Mouse (Mus musculus) Patski (cell line): ENCODE measurements around the gene Hoxa4. TPM values are rescaled to one million over a fixed set of nuclear protein-coding genes. Genes with fewer than 3 reads are reported as not detected.
A peak's percentile ranks its signal among the peaks of the same experiment; 100 is the strongest.

Experiments
- ATAC-seq: fragments of 100-300 bp; one replicate; pipeline ENCODE4 v1.8.0; 2021
- CTCF ChIA-PET: fragments of 350-600 bp; sonication (Branson Sonifier 250); formaldehyde crosslinking; loops from one replicate; lab custom pipeline; 2022; ENCODE audit warnings: inconsistent platforms; lab: Charles Lee
- POLR2A ChIA-PET: fragments of 350-600 bp; sonication (Branson Sonifier 250); formaldehyde crosslinking; loops from one replicate; lab custom pipeline; 2022; ENCODE audit warnings: antibody characterized with exemption, inconsistent platforms; lab: Charles Lee
- DNase-seq: peaks from one replicate; pipeline ENCODE4 v3.0.0-alpha.2; 2011; ENCODE audit warnings: low read depth, low spot score
- H3K27me3 ChIP-seq: fragments of 371-371 bp; one replicate; pipeline ENCODE4 v1.5.1; 2021
- CTCF ChIP-seq: fragments of 100-300 bp; IDR thresholded peaks from one replicate; pipeline ENCODE4 v1.5.1; 2021
- in situ Hi-C: fragments of 300-500 bp; cut with MboI; formaldehyde crosslinking; loops from 3 replicates; pipeline ENCODE4 v1.11.1; 2018; ENCODE audit warnings: low pct_unique_long_range_greater_than_20kb, mixed read lengths
- polyA plus RNA-seq: library from polyadenylated mRNA; unstranded; gene quantifications from one replicate; pipeline ENCODE4 v1.2.3, GENCODE M21; 2021

Gene Hoxa4
- polyA plus RNA-seq, 1 experiment from 2014 or later = 2.5 TPM

DNA sequence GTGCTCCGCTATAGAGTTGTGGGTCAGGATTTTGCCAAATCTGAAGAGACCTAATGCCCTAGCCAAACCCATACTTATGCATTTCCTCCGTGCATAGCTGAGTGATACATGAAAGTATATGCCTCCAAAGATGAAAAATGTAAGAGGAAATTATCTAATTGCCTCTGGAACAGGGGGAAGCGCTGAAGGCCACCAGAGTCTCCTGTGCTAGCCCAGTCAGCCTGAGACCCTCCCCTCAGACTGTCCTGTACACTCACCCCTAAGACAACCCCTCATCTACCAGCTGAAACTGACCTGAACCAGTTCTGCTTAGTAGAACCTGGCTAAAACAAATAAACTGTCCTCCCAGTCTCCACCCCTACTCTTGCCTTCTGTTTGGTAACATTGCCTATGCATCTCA, 10.8 kb downstream of the Hoxa4 start:
- DNase-seq (no peak), ATAC-seq (no peak)
- H3K27me3 ChIP-seq = no peaks in the 10 kb centered on the region
- CTCF ChIA-PET = interaction anchor here (1.6 kb wide), 1 partner anchor 20 kb away, joined by 4 read pairs; no protein-coding TSS in a partner anchor
- TF ChIP-seq CTCF = no peak
- in situ Hi-C loops = no loop called here
- POLR2A ChIA-PET = interaction anchor here (16.4 kb wide), 1 partner anchor 44 kb away, joined by 378 read pairs; the partner anchor contains the start of genes Gm28308, Hoxa10, Hoxa3 and Hoxa6

DNA sequence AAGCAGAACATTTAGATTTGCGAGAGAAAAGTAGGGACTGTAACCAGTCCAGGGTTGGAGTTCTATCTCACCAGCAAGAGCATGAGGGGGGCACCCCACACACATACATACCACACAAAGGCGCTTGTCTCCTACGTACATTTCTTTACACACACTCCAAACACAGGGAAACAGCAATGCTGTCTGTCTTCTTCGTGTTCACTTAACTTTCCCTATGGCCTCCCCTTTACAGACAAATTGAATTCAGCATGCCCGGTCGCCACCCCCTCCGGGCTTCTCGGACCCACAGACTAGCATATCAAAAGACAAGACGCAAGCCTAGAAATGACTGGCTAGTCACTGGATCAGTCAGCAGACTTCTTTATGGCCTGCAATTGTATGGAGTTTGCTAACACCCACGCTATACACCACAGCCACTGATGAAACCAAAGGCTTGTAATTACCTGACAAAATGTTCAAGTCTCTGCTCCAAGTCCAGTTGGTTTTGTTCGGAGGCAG, 11.3 kb downstream of the Hoxa4 start:
- in situ Hi-C loops = no loop called here
- ChIA-PET CTCF (interaction anchor here (0.7 to 1.6 kb wide), 3 partner anchors 20 to 30 kb away, joined by 3 to 4 read pairs (median 3); no protein-coding TSS in a partner anchor), POLR2A (interaction anchor here (1.4 to 16.4 kb wide), 3 partner anchors 12 to 179 kb away, joined by 6 to 378 read pairs (median 6); partner anchors contain the start of genes Gm28308, Hoxa10, Hoxa3 and Hoxa4)
- no peak for TF ChIP-seq CTCF
- no peak for DNase-seq
- ATAC-seq = no peak
- no peaks in the 10 kb centered on the region for H3K27me3 ChIP-seq

DNA sequence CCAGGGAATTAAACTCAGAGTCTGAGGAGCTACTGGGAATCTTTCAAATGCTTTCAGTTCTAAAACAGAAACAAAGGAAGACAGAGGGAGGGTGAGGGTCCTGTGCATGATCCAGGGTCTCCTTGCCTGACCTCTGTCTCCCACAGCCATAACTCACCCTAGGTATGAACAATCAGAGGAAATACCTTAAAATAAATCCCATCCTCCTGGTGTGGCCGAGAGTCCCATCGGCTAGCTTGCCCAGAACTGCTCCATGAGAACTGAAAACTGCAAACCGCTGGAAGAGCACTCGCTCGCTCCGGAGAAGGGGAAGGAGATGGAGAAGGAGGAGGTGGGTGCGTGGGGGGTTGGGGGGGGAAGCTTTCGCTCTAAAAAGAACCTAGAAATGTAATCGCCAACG, 11.9 kb downstream of the Hoxa4 start:
- in situ Hi-C loops = loop anchor here (10.0 kb wide), 1 partner anchor 45 kb away; the partner anchor contains the start of gene Hoxa7
- TF ChIP-seq CTCF = no peak
- ATAC-seq (no peak), DNase-seq (no peak)
- CTCF ChIA-PET = interaction anchor here (0.7 to 2.1 kb wide), 6 partner anchors 11 to 179 kb away, joined by 3 to 5 read pairs (median 3); partner anchors contain the start of gene Hoxa7
- POLR2A ChIA-PET = interaction anchor here (1.4 to 16.4 kb wide), 3 partner anchors 12 to 179 kb away, joined by 6 to 378 read pairs (median 6); partner anchors contain the start of genes Gm28308, Hoxa10, Hoxa3 and Hoxa4
- H3K27me3 ChIP-seq = no peaks in the 10 kb centered on the region

DNA sequence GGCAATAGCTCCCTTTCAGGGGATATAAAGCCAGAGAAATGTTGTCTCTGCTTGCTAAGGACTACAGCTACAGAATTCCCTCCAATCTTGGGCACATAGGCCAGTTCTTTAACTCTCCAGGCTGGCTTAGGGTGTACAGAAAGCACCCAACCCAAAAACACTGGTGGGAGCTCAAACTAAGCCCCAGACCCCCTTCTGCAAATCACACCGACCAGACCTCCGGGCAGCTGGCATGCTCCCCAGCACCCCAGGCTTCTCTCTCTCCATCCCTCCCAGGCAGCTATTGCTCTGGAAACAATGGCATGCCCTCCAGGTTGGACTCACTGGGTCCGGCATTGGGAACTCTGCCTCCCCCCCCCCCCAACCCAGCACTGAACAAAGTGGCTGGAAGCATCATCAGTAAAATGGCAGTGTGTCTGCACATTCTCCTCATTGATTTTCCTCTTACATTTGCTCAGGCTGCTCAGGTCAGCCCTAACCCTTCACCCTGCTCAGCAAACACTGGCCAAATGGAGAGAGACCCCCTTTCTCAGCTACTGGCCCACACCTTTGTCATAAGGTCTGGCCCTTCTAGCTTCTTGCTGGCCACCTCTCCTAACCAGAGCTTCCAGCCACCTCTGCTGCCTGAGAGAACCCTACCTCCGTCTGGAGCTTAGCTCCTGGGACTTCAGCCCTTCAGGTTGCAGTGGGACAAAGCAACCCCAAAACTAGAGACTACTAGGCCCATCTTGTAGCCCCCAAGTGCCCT, 12.5 kb downstream of the Hoxa4 start:
- DNase-seq (no peak), ATAC-seq (no peak)
- ChIA-PET POLR2A (interaction anchor here (1.2 to 16.4 kb wide), 7 partner anchors 13 to 178 kb away, joined by 3 to 378 read pairs (median 6); partner anchors contain the start of genes Gm28308, Hoxa10, Hoxa11 and Hoxa3), CTCF (interaction anchor here (0.7 to 2.1 kb wide), 10 partner anchors 10 to 178 kb away, joined by 3 to 8 read pairs (median 3); partner anchors contain the start of gene Hoxa7)
- in situ Hi-C loops = loop anchor here (10.0 kb wide), 1 partner anchor 46 kb away; the partner anchor contains the start of gene Hoxa7
- no peaks in the 10 kb centered on the region for H3K27me3 ChIP-seq
- TF ChIP-seq CTCF = no peak

DNA sequence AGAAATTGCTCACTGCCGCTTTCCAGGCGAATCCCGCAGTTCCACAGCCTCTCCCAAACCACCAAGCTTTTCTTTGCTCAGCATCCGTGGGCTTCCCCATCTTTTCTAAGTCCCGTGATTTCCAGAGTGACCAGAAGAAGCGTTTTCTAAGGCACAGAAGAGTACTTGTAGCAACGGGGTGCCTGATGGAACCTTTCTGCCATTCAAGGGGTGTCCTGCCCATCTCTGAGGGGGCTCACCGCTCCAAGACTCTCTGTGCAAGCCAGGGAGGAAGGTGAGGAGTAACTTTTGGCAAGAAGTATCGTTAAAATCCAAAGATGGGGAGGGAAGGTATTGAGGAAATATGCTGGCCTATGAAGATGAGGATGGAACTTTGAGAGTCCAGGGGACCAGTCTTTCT, 13.7 kb downstream of the Hoxa4 start:
- ATAC-seq (no peak), DNase-seq (no peak)
- ChIA-PET CTCF (interaction anchor here (0.7 to 2.1 kb wide), 11 partner anchors 18 to 68 kb away, joined by 3 to 8 read pairs (median 5); partner anchors contain the start of genes Hoxa11, Hoxa5, Hoxa7 and Hoxa9), POLR2A (interaction anchor here (0.8 to 16.4 kb wide), 7 partner anchors 14 to 68 kb away, joined by 3 to 378 read pairs (median 6); partner anchors contain the start of genes Gm28308, Hoxa1, Hoxa10 and Hoxa11)
- in situ Hi-C loops = loop anchor here (10.0 kb wide), 1 partner anchor 47 kb away; the partner anchor contains the start of gene Hoxa7
- TF ChIP-seq CTCF = no peak
- no peaks in the 10 kb centered on the region for H3K27me3 ChIP-seq

DNA sequence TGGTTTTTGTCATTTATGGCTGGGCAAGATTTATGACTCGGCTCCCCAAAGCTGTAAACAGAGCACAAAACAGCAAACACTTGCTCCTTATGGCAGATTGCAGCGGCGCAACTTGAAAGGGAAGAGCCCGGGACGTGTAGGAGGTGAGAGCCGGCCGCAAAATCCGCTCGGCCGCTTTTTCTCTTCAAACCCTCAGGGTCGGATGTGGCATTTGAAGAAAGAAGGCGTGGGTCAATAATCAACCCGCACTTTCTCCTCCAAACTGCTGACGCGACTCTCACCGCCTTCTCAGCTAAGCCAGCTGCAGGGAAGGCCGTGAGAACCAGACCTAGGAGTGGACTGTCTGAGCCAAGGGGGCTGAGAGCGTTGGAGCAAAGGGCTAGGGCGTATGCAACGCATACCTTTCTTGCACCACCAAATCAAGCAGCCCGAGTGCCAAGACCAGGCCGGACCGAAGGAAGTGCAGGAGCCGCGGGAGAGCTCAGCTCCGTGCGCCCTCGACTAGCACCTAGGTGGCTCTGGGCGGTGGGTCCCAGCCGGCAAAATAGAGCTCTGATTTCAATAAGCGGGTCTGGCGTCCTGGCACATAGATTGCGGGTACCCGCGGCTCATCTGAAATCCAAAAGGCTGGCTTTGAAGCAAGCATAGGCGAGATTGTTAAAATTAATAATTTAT, 14.4 kb downstream of the Hoxa4 start, which contains the start of gene 5730596B20Rik:
5730596B20Rik (plus strand) TSS at position 438 of the 675 bp plus-strand sequence.
- TF ChIP-seq CTCF = no peak
- ATAC-seq = peak; percentile 62
- in situ Hi-C loops = loop anchor here (10.0 kb wide), 1 partner anchor 48 kb away; the partner anchor contains the start of gene Hoxa7
- CTCF ChIA-PET = interaction anchor here (0.8 to 1.8 kb wide), 11 partner anchors 15 to 69 kb away, joined by 3 to 6 read pairs (median 4); partner anchors contain the start of genes Hoxa11, Hoxa5 and Hoxa9
- peak; percentile 80 for DNase-seq
- POLR2A ChIA-PET = interaction anchor here (0.7 to 16.4 kb wide), 6 partner anchors 12 to 69 kb away, joined by 3 to 378 read pairs (median 5); partner anchors contain the start of genes Gm28308, Hoxa1, Hoxa10 and Hoxa11
- no peaks in the 10 kb centered on the region for H3K27me3 ChIP-seq

DNA sequence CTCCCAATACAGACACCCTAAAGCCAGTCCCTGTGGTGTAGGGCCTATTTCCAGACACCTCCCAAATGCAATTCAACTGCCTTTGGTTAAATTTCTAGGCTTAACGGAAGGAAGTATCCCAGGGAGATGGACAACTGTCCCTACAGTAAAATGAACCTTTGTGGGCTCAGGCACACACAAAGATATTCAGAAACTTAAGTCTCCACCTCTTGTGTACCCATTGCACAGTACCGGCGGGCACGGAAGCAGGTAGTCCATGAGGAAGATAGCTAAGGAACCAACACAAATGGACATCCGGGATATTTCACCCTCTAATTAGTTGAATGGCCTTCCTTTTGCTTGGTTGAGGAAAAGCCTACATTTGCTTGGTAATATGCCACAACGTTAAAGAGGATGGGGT, 15.2 kb downstream of the Hoxa4 start:
- no peak for TF ChIP-seq CTCF
- no peak for DNase-seq
- no peak for ATAC-seq
- in situ Hi-C loops = loop anchor here (10.0 kb wide), 1 partner anchor 48 kb away; the partner anchor contains the start of gene Hoxa7
- CTCF ChIA-PET = interaction anchor here (1.2 to 1.8 kb wide), 4 partner anchors 14 to 47 kb away, joined by 3 to 6 read pairs (median 5); partner anchors contain the start of gene Hoxa5
- H3K27me3 ChIP-seq = no peaks in the 10 kb centered on the region
- POLR2A ChIA-PET = interaction anchor here (0.7 to 16.4 kb wide), 4 partner anchors 13 to 70 kb away, joined by 3 to 378 read pairs (median 8); partner anchors contain the start of genes Gm28308, Hoxa10, Hoxa11 and Hoxa3

DNA sequence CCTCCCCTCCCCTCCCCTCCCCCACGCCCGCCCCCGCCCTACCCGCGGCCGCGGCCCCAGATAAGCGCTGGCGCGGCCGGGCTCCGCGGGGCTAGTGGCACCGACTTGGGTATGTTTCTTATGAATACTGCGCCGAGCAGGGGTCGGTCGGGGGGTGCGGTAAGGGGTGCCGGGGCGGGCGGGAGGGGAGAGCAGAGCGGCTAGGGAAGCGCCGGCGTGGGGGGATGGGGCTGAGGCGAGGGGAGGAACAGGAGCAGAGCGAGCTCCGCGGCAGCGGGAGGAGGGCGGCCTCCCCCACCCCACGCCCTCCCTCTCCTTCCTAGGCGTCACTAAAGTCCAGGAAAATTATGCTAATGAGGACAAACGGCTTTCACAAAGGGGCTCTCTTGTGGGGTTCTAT, 15.7 kb downstream of the Hoxa4 start:
- no peak for DNase-seq
- in situ Hi-C loops = loop anchor here (10.0 kb wide), 1 partner anchor 49 kb away; the partner anchor contains the start of gene Hoxa7
- no peak for TF ChIP-seq CTCF

More for the DNA sequence above, 15.7 kb downstream of the Hoxa4 start:
- ChIA-PET POLR2A (interaction anchor here (1.3 to 16.4 kb wide), 3 partner anchors 13 to 49 kb away, joined by 3 to 378 read pairs (median 6); partner anchors contain the start of genes Gm28308, Hoxa10, Hoxa3 and Hoxa6), CTCF (interaction anchor here (1.1 to 2.2 kb wide), 4 partner anchors 9 to 59 kb away, joined by 3 to 6 read pairs (median 4); partner anchors contain the start of gene Hoxa5)
- no peak for ATAC-seq
- H3K27me3 ChIP-seq = no peaks in the 10 kb centered on the region
